Mouse (Mus musculus) G1E (cell line): ENCODE measurements around the gene Qrfp.

ENCODE experiments used
- CTCF ChIP-seq: IDR thresholded peaks from 2 replicates; pipeline ENCODE4 v1.5.1; 2012; ENCODE audit warnings: low read depth, low read length, inconsistent platforms, mixed read lengths
- GATA2 ChIP-seq: IDR thresholded peaks from 2 replicates; pipeline ENCODE4 v1.6.1; 2012; ENCODE audit warnings: low read depth, low read length, inconsistent platforms, borderline replicate concordance
- POLR2AphosphoS5 ChIP-seq: IDR thresholded peaks from 2 replicates; pipeline ENCODE4 v1.6.1; 2012; ENCODE audit warnings: low read depth, low read length, inconsistent platforms; ENCODE audit not compliant: insufficient replicate concordance
- TAL1 ChIP-seq: conservative IDR thresholded peaks from 2 replicates; pipeline ENCODE4 v1.6.1; 2012; ENCODE audit warnings: low read depth, low read length, inconsistent platforms, mixed read lengths

DNA sequence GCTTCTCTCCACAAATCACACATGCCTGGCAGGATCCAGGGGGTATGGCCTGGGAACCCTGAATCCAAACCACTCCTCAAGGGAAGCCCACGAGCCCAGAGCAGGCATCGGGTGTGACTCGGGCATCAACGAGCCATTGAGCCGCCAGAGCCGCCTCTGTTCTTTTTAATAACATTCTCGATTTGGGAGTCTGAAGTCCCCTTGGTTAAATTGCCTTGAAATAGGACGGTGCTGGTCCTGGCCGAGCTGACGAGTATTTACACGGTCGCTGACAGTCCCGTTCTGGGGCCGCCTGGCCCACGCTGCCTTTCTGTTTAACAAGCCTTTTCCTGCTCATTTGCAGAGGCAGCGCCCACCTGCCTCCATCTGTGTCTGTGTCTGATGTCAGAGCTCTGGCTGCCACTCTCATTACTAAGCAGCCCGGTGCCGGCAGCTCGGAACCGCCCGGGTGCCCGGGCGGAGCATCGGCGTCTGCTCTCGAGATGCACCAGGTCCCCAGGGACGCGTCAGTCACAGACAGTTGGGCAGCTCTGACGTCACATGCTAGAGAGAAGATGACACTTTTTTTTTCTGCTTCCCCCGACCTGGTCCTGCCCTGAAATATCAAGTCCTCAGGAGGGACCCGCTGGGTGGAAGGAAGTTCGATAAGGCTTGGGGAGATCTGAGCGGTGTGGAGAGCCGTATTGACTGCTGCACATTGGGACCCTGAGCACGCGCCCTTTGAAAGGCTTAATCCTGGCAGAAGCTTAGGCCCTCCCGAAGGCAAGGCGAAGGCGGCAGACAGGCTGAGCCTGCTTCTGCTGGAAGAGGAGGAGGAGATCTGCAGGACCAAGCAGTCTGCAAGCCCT, 12.4 kb upstream of the Qrfp start:
- TF ChIP-seq CTCF (no peak), POLR2AphosphoS5 (no peak), GATA2 (no peak), TAL1 (no peak)
